Comparison of ENCODE assay signal across 20 mouse cellular contexts in genomic region chr3:66974501-66974900, GRCm38 (mm10). TPM values are rescaled to one million over a fixed set of nuclear protein-coding genes. Genes with fewer than 3 reads are reported as not detected.
DNase-seq lines count a peak whose midpoint lies in the region; ATAC-seq and TF ChIP-seq lines count a peak whose summit lies in the region.
"Had no signal": no experiment of that assay in that cellular context is flagged by ENCODE, and none has a peak within 500 bp of the region (broad histone marks: within the 10 kb centered on the region; RNA-seq: fewer than 3 reads in every experiment).

No protein-coding gene starts in this region.

- peak; percentile 35 for TF ChIP-seq CTCF in hindbrain, postnatal 0 days (IDR thresholded peaks at IDR 0.05; ENCODE audit: low read depth)

- no peak overlapping the region for H3K4me3 ChIP-seq in hindbrain, postnatal 0 days (ENCODE audit: low read length)
- no peak overlapping the region for H3K4me3 ChIP-seq in limb, embryonic 14.5 days (replicated peaks; ENCODE audit: low read length)
- no peak overlapping the region for H3K4me3 ChIP-seq in midbrain, embryonic 16.5 days (ENCODE audit: low read depth, low read length)
- no peak overlapping the region for H3K4me3 ChIP-seq in heart, embryonic 10.5 days
- H3K4me3 ChIP-seq: left cerebral cortex, adult 2 months had no signal

- H3K27me3 ChIP-seq in hindbrain, postnatal 0 days (ENCODE audit: insufficient read depth, low read length), result peaks cover 73% of the 10 kb centered on the region
- peaks cover 87% of the 10 kb centered on the region for H3K27me3 ChIP-seq in limb, embryonic 14.5 days (ENCODE audit: control insufficient read depth, insufficient read depth, low read length)
- H3K27me3 ChIP-seq in midbrain, embryonic 16.5 days (ENCODE audit: control insufficient read depth, insufficient read depth, low read depth, low read length), result peaks cover 11% of the 10 kb centered on the region
- peaks cover 97% of the 10 kb centered on the region for H3K27me3 ChIP-seq in heart, embryonic 10.5 days (ENCODE audit: insufficient read depth, poor library complexity, severe bottlenecking)

- no peak overlapping the region for H3K27ac ChIP-seq in hindbrain, postnatal 0 days
- H3K27ac ChIP-seq in limb, embryonic 14.5 days (replicated peaks; ENCODE audit: low read depth, low read length), result no peak overlapping the region
- H3K27ac ChIP-seq in midbrain, embryonic 16.5 days (ENCODE audit: low read length), result 0 out of 2 replicates have a peak overlapping the region, but pooled peaks have one; percentile 7
- H3K27ac ChIP-seq in heart, embryonic 10.5 days, result no peak overlapping the region
- H3K27ac ChIP-seq: embryonic facial prominence, embryonic 12.5 days; forebrain, embryonic 15.5 days; left cerebral cortex, adult 2 months had no signal

- H3K36me3 ChIP-seq in hindbrain, postnatal 0 days (ENCODE audit: insufficient read depth, low read length), result no peaks in the 10 kb centered on the region
- H3K36me3 ChIP-seq in limb, embryonic 14.5 days (ENCODE audit: control insufficient read depth, insufficient read depth, low read length), result 0 out of 2 replicates have a peak, but pooled peaks cover 12% of the 10 kb centered on the region
- no peaks in the 10 kb centered on the region for H3K36me3 ChIP-seq in midbrain, embryonic 16.5 days (ENCODE audit: control insufficient read depth, insufficient read depth, low read length)
- H3K36me3 ChIP-seq in heart, embryonic 10.5 days, result no peaks in the 10 kb centered on the region
- H3K36me3 ChIP-seq: embryonic facial prominence, embryonic 12.5 days; forebrain, embryonic 15.5 days had no signal

- H3K9ac ChIP-seq in hindbrain, postnatal 0 days (replicated peaks; ENCODE audit: low read length), result no peak overlapping the region
- 0 out of 2 replicates have a peak overlapping the region, but pooled peaks have one; percentile 8 for H3K9ac ChIP-seq in limb, embryonic 14.5 days (ENCODE audit: low read depth, low read length, severe bottlenecking)
- H3K9ac ChIP-seq in midbrain, embryonic 16.5 days (ENCODE audit: low read depth, low read length), result no peak overlapping the region
- H3K9ac ChIP-seq: embryonic facial prominence, embryonic 12.5 days; forebrain, embryonic 15.5 days had no signal

- peaks cover 3% of the 10 kb centered on the region; the same call in 1 of the 2 replicates for H3K4me1 ChIP-seq in hindbrain, postnatal 0 days (ENCODE audit: insufficient read depth, low read length)
- peaks cover 7% of the 10 kb centered on the region; the same call in 1 of the 2 replicates for H3K4me1 ChIP-seq in limb, embryonic 14.5 days (ENCODE audit: control insufficient read depth, insufficient read depth, low read length)
- H3K4me1 ChIP-seq in midbrain, embryonic 16.5 days (ENCODE audit: control insufficient read depth, insufficient read depth, low read length), result peaks cover 13% of the 10 kb centered on the region
- H3K4me1 ChIP-seq in heart, embryonic 10.5 days, result peaks cover 26% of the 10 kb centered on the region

- 7% methylated on average over 3 of the region's 3 CpGs for WGBS in hindbrain, postnatal 0 days
- 24% methylated on average over 3 of the region's 3 CpGs for WGBS in limb, embryonic 14.5 days
- 12% methylated on average over 3 of the region's 3 CpGs for WGBS in midbrain, embryonic 16.5 days
- WGBS in heart, embryonic 10.5 days, result 18% methylated on average over 3 of the region's 3 CpGs

- DNase-seq in kidney, adult 9 months, result peak; percentile 2
- no peak for DNase-seq in kidney, postnatal 25 days
- DNase-seq in hindbrain, postnatal 0 days (ENCODE audit: low spot score), result no peak
- DNase-seq in limb, embryonic 14.5 days (ENCODE audit: low spot score), result no peak
- no peak for DNase-seq in heart, embryonic 10.5 days (ENCODE audit: low spot score)
- DNase-seq in adrenal gland, adult 2 months, result no peak
- DNase-seq: adrenal gland, postnatal 10 days; cerebellum, postnatal 25 days; kidney, adult 18-20 months; kidney, postnatal 14 days; liver; right cerebral cortex, postnatal 14 days; spleen, adult 18-20 months; thymus, postnatal 36 days had no signal

- TF ChIP-seq POLR2A in limb, embryonic 14.5 days (IDR thresholded peaks at IDR 0.05; ENCODE audit: borderline replicate concordance, extremely low read depth, insufficient read depth, insufficient read length), result no peak

- 0 out of 2 replicates have a peak, but pooled peaks have one; percentile 36 for ATAC-seq in hindbrain, postnatal 0 days
- ATAC-seq in limb, embryonic 14.5 days (ENCODE audit: low FRiP score, low read depth), result no peak
- no peak for ATAC-seq in midbrain, embryonic 16.5 days

- H3K4me2 ChIP-seq in hindbrain, postnatal 0 days (ENCODE audit: low read depth, low read length), result no peak overlapping the region
- H3K4me2 ChIP-seq in limb, embryonic 14.5 days (replicated peaks; ENCODE audit: low read depth, low read length, severe bottlenecking), result 0 out of 2 replicates have a peak overlapping the region, but pooled peaks have one; percentile 80
- peak overlapping the region; percentile 67 for H3K4me2 ChIP-seq in midbrain, embryonic 16.5 days (ENCODE audit: low read length)

- H3K9me3 ChIP-seq in hindbrain, postnatal 0 days (ENCODE audit: low read length), result no peaks in the 10 kb centered on the region
- no peaks in the 10 kb centered on the region for H3K9me3 ChIP-seq in limb, embryonic 14.5 days (ENCODE audit: control insufficient read depth, low read length)
- H3K9me3 ChIP-seq in midbrain, embryonic 16.5 days (replicated peaks; ENCODE audit: control insufficient read depth, low read length, poor library complexity, severe bottlenecking), result no peaks in the 10 kb centered on the region
- H3K9me3 ChIP-seq in heart, embryonic 10.5 days, result no peaks in the 10 kb centered on the region
- H3K9me3 ChIP-seq: embryonic facial prominence, embryonic 12.5 days; forebrain, embryonic 15.5 days had no signal

RNA-seq across cellular contexts. Expression of gene Rsrc1, which starts 6.7 kb away (rescaled TPM):
- 23.8 and 24.1 TPM in 2 replicates for total RNA-seq in hindbrain, postnatal 0 days (2014; rRNA removed)
- polyA plus RNA-seq in hindbrain, postnatal 0 days (2015; fragmentation: Nextera tagmentation; extraction: Ambion mirVana), result 31.4 and 33.3 TPM in 2 replicates
- polyA plus RNA-seq in limb, embryonic 14.5 days (2012; rRNA removed), result 17.1 and 22.9 TPM in 2 replicates
- 41.8 and 41.9 TPM in 2 replicates for polyA plus RNA-seq in limb, embryonic 14.5 days (2014; fragmentation: Nextera tagmentation; extraction: Ambion mirVana)
- polyA plus RNA-seq in midbrain, embryonic 16.5 days (2015; fragmentation: Nextera tagmentation; extraction: Ambion mirVana), result 42.4 and 44.3 TPM in 2 replicates
- polyA plus RNA-seq in heart, embryonic 10.5 days (2016; fragmentation: Nextera tagmentation; extraction: Ambion mirVana), result 26.2 and 35.6 TPM in 2 replicates
- total RNA-seq in adrenal gland, adult 2 months (2021), result 10 to 100 TPM; 32.0 to 33.8 TPM
- 1.5 and 2.2 TPM in 2 replicates for polyA plus RNA-seq in adrenal gland, adult 2 months (2012; rRNA removed)

RNA-seq across cellular contexts. Expression of gene Shox2, which starts 7.1 kb away (rescaled TPM):
- 24.0 and 33.2 TPM in 2 replicates for total RNA-seq in hindbrain, postnatal 0 days (2014; rRNA removed)
- 13.8 and 17.6 TPM in 2 replicates for polyA plus RNA-seq in hindbrain, postnatal 0 days (2015; fragmentation: Nextera tagmentation; extraction: Ambion mirVana)
- polyA plus RNA-seq in limb, embryonic 14.5 days (2012; rRNA removed), result 58.8 and 83.5 TPM in 2 replicates
- 36.5 and 41.5 TPM in 2 replicates for polyA plus RNA-seq in limb, embryonic 14.5 days (2014; fragmentation: Nextera tagmentation; extraction: Ambion mirVana)
- 50.4 and 55.3 TPM in 2 replicates for polyA plus RNA-seq in midbrain, embryonic 16.5 days (2015; fragmentation: Nextera tagmentation; extraction: Ambion mirVana)
- polyA plus RNA-seq in heart, embryonic 10.5 days (2016; fragmentation: Nextera tagmentation; extraction: Ambion mirVana), result 2.1 and 15.4 TPM in 2 replicates
- total RNA-seq in adrenal gland, adult 2 months (2021), result 1 to 10 TPM; 1.3 to 1.7 TPM
- 1.2 and 2.9 TPM in 2 replicates for polyA plus RNA-seq in adrenal gland, adult 2 months (2012; rRNA removed)
- total RNA-seq: left cerebral cortex, adult 2 months; megakaryocyte progenitor cell, adult 5-6 weeks had no signal
- polyA plus RNA-seq: stomach, embryonic 14.5 days had no signal
